Mouse (Mus musculus) bone marrow macrophage, adult 2 months (primary cell): ENCODE measurements around the gene Dnajc9.

Experiments used
- CTCF ChIP-seq: IDR thresholded peaks from 2 replicates; pipeline ENCODE4 v1.5.1; 2012; ENCODE audit warnings: low read depth, mild to moderate bottlenecking, low read length, moderate library complexity
- POLR2A ChIP-seq: IDR thresholded peaks from 2 replicates; pipeline ENCODE4 v1.6.1; 2012; ENCODE audit warnings: mild to moderate bottlenecking, low read depth, low read length, borderline replicate concordance

DNA sequence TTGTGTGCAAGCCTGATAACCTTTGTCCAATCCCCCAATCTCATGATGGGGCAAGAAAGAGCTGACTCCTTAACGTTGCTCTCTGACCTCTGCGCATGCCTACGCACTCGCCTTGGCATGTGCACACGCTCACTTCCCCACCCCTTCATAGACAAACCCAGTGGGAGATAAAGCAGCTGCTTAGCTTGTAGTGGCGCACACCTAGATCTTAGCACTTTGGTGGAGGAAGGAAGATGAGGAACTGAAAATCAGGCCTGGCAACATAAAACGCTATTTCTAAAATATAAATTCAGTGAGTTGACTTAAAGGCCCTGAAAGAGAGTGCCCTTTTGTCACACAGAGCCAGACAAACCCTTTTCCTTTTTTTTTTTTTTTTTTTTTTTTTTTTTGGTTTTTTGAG is 17.9 kb downstream of the Dnajc9 start:
- TF ChIP-seq CTCF (no peak), POLR2A (no peak)
